Mouse (Mus musculus) lung, postnatal 10 days (tissue): ENCODE data around the gene Opn3.

Experiments
- DNase-seq: peaks from one replicate; pipeline ENCODE4 v3.0.0; 2021

Opn3 gene

DNA sequence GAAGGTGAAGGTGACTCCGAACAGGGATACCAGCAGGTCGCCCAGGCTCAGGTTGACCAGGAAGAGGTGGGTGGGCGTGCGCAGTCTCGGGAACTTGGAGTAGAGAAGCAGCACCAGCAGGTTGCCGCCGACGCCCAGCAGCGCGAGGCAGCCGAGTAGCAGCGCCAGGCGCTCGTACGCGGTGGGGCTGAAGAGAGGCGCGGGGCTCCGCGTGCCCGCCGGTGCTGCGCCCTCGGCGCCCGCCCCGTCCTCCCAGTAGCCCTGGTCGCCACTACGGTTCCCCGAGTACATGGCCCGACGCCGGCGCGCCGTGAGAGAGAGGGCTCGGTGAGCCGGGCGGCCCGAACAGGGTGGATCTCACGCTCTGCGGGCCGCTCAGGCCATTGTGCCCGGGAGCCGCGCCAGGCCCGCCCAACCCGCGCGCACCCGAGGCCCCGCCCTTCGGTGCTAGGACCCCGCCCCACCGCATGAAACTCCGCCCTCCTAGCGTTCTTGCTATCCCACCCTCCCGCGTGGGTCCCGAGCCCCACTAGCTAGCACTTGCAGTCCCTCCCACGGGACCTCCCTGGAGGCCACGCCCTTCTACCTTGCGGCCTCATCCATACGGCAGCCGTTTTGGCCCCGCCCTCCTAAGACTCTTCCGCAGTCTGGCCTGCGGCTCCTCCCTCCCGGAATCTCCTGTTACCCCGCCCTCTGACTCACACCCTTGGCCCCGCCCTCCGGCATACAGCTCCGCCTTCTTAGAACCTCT lies at the start of gene Opn3, which contains the start of gene Chml:
Gene Opn3, minus strand, starts transcription at position 531 of the 751 bp plus-strand sequence.
Gene Chml, minus strand, starts transcription at position 656 of the 751 bp plus-strand sequence.
- peak; percentile 99 for DNase-seq

DNA sequence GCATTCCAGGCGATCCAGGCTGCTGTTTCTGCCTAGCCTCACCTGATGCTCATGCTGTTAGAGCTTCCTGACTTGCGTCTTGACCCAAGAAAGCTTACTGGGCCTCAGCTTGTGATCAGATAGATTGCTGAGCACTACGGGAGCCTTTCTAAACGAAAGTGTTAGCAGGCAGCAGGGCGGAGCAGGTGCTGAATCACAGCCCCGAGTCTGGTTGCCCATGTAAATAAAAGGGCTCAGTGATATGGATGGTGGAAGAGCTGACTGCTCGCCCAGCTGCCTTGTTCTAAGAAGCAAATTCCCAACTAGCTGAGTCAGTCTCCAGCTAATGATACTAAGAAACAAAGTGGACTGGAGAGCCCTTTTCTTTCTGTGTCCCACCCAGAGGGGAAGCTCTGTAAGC lies 33.2 kb upstream of the Opn3 start:
- no peak for DNase-seq

DNA sequence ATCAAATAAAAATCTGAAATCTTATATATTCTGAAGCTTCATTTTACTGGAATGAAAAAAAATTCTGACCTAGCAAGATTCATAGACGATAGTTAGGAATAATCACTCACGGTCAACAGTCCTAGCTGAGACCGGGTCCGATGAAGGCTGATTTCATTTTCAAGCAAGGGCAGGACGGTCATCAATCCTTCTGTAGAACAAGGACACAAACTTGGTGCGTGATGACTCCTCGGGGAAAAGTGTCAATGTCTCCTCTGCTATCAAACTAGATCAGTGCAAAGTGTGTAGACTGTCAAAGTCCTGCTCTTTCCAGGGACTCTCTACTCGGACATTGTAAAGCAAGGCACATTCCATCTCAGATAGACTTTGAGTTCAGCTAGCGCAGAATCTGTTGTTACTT lies 24.3 kb upstream of the Opn3 start:
- no peak for DNase-seq

DNA sequence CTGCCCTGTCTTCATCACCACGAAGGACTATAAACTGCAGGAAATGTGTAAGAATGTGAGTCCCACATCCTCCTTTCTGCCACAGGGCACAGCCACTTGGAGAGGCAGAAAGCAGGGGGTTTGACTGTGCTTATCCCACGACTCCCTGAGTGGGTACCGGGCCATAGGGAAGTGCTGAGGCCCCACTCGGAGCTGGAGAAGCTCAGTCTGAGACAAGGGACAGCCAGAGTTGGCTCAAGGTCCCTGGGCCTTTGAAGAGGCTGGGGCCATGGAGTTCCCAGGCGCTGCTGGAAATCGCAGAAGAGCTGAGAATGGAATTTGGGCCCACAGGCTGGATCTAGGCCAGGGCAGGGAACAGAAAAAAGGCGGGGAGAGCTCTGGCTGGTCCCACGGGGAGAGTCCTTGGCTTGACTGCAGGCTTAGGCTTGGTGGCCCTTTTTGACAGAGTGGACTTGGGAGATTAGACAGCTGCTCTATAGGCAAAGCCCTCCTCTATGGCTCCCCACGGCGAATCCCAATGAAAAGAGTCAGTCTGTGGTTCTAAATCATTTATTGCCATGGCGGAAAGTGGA lies 19.8 kb upstream of the Opn3 start:
- DNase-seq, result peak; percentile 21

DNA sequence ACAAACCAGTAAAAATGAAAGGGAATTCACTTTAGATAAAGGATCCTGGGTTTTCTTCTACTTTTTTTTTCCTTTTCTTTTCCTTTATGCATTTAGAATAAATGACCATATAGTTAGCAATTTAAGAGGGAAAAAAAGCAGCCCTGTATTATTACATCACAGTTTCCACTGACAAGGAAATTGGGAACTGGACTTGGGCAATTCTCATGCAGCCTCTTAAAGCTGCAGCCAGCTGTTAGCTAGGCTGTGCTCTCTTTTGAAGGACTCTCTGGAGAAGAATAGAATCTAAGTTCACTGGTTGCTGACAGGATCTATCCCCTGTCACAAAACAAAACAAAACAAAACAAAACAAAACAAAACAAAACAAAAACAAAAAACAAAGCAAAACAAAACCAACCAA lies 15.4 kb upstream of the Opn3 start:
- DNase-seq, result peak; percentile 22

DNA sequence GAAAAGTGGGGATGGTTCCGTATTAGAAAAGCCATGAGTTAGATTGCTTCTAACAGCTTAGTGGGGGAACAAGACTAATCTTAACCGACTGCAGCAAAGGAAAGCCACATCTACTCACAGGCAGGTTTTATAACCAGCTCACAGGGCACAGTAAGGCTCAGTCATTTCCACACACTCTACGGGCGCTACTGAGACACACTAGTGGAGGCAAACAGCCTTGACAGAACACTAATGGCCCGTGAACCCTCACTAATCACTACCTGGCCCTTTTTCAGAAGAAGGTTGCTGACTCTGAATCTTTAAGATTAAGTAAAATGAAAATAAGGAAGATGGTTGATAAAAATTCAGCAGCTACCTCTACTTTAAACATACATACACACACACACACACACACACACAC lies 15.0 kb upstream of the Opn3 start:
- no peak for DNase-seq

DNA sequence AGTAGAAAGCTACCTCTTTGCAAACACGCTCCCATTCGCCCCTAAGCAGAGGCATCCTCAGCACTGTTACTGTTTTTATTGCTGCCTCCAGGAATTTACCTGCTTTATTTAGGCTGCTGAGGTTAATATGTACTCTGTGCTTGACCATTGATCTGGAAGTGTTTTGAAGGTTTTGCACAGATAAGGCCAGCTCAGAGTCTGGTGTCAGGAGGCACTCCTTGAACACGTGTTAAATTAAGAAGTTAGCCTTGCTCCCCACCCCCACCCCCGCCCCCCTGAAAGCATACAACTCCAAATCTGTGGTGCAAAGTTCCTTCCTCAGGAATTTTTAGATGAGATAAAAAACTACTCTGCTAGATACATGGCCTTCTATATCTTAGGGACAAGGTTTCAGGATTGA lies 8.6 kb upstream of the Opn3 start:
- no peak for DNase-seq

DNA sequence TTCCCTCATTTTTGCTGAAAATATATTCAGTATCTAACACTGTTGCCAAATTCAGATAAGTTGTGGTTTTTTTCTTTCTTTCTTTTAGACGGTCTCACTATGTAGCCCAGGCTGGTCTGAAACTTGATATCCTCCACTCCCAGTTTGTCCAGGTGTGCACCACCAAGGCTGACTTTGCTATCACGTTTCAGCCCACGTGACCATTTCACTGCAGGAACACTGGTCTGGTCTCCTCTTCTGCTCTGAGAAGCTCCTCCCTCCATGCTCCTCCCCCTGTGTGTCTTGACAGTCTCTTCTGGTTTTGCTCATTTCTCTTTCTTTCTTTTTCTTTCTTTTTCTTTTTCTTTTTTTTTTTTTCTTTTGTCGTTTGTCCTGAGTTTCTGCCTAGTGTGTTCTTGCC lies 7.2 kb upstream of the Opn3 start:
- DNase-seq, result peak; percentile 9

DNA sequence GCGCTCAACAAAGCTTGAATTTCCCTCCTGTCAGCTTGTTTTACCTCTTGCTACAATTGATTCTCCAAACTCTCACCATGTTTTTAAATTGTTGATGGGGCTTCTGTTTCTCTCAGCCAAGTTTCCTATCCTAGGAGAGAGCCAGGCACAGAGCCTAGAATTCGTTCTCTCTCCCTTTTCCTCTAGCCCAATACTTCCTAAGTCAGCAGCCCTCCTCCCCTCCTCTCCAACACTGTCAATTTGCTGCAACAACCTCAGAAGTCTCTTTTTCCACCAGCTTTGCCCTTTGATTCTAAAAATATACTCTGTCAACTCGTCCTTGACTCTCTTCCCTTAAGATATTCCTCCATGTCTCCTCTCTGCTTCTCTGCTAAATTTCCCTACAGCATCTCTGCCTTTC lies 6.8 kb upstream of the Opn3 start:
- DNase-seq, result no peak

DNA sequence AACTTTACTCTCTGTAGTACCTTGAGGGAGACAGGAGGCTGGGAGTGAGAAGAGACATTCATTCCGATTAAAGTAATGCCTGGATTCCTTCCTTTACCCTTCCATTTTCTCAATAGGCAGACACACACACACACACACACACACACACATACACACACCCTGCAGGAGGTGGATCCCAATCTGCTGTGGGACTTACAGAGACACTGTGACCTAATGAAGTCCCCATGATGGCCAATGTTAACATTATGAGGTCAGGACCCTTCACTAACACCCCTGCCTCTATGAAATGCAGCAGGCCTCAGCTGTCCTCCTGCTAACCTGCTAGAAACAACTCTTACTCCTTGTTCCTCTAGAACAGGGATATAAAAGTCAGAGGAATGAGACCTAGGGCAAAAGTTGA lies 5.7 kb upstream of the Opn3 start, which contains the start of gene Wdr64:
Gene Wdr64, plus strand, starts transcription at position 301 of the 400 bp plus-strand sequence.
- no peak for DNase-seq

DNA sequence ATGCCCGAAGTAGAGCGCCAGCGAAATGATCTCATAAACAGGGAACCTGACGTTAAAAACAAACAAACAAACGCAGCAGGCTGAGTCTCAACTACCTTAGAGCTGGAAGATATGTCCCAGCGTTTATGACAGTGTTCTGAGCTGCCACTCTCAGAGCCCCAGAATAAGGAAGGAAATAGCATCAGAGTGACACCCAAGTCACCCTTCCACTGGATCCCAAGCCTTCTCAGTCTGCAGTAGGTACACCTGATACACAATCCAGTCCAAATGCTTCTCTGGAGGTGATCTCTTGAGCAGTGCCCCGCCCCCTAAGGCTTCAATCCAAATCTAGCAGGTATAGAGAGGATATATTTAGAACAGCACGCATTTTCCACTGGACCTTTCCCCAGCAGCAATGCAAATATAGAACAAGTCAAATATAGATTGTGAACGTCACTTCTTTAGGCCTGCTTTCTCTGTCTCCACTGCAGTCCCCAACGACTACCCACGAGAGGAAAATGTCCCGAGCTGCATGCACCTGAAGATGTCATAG lies 919 bp upstream of the Opn3 start:
- peak; percentile 23 for DNase-seq

DNA sequence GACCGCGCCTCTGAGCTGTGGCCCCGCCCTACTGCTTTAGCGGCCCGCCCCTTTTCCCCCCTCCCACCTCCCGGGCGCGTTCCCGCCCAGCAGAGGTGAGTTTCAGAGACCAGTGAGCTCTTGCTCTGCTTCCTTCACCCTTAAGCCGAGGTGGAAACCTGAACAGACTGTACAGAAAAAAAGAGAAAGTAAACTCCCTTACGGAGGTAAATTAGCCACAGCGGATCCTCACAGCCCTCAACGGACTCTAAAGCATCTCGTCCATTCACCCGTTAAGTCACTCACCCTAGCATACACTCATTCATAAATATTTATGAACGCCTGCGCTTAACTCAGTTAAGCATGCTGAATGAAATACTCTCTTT lies 403 bp upstream of the Opn3 start:
- no peak for DNase-seq

DNA sequence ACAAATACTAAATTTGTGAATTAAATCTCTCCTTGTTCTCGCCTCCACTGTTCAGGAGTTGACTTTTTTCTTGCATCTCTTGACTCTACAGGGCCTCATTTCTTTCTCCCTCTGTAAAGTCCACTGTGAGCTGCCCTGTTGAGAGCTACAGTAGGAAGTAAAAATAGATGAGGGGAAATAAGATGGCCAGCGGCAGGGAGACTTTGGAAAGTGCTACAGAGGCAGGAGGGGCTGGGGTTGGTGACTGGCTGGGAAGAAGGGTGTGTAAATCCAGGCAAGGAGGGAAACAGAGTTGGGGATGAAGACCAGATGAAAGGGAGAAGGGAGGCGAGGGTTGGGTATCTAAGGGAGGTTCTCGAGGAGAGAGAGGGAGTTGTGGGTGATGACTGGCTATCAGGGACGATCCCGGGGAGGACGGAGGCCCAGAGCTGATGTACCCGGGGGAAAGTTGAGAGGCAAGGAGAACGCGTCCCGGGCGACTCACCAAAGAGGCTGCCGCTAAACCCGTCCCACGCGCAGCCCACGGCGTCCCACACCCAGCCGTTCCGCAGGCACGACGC lies 810 bp downstream of the Opn3 start:
- no peak for DNase-seq

DNA sequence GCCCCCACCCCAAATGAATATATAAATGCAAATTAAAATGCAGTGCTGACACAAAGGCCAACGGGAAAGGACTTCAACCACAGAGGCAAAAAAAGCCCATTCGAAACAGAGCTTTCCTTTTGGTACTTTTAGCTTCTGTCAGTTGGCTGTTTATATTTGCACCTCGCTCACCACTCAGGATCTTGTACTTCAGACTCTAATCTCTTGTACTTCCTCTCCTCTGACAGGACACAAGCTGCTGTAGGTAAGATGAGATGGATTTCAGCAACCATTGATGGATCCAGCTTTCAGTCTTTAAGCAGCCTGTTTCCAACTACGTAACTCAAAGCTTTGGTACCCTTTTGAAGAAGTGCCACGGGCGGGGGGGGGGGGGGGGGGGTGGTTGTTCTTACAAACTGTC lies 11.6 kb downstream of the Opn3 start:
- DNase-seq, result no peak

DNA sequence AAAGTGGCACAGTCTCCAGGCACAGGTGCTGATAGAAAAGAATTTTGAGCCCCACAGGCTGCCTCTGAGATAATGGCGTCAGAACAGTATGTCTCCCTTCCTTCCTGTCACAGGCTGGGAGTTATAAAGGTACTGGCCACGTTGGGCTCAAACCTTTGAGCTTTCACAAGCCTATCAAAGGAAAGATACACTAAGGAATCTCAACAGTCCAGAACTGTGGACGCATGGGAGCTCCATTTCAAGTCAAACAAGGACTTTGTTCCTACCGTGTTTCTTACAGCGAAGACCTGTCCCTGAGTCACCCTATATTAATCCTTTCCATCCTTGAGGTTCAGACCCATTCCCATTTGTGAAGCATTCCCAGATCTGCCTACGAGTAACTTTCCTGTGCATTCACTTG lies 15.1 kb downstream of the Opn3 start:
- no peak for DNase-seq

DNA sequence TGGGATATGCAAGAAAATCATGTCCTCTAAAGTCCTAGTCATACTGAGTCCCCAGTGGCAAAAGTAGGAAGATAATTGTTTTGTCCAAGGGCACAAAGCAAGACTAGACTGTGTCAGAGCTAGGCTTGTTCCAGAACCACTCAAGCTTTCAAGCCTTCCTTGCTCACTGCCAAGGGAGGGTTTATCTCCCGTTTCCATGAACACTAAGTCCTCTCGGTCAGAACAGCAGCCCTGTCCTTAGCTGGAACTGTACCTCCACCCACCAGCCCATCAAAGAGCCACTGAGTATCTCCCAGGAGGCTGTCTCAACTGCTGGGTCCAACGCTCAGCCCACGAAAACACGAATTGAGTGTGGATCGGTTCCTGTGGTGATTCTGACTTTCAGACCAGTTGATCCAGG lies 17.5 kb downstream of the Opn3 start:
- DNase-seq, result no peak

DNA sequence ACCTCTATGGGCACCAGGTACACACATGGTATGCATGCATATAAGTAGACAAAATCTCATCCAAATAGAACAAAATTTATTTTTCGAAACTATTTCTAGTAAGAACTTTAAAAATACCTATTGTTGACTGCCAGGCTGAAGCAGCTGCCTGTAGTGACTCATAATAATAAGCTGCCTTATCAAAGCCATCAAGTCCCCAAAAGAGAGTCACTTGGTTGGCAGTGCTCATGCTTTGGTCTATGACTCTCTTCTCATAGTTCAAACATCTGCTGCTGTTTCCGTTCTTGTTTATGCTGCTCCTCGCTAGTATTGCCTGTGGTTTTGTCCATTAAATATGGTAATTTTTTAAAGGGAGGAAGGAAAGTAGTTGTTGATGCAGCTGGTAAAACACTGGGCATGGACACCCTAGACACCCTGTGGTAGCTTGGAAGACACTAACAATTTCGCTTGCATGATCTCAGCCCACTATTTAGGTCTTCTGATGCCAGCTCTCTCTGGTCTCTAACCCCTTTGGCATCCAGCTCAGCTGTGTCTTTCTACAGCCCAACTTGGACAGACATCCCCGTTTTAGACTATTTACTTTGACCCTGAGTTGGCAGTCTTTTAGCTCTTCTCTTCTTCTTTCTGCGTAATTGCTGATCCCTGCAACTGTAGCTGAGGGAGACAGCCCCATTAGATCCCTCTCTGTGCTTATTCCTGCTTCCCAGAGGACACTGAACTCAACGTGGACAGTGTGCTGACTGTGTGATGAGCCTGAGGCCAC lies 18.8 kb downstream of the Opn3 start:
- DNase-seq, result no peak

DNA sequence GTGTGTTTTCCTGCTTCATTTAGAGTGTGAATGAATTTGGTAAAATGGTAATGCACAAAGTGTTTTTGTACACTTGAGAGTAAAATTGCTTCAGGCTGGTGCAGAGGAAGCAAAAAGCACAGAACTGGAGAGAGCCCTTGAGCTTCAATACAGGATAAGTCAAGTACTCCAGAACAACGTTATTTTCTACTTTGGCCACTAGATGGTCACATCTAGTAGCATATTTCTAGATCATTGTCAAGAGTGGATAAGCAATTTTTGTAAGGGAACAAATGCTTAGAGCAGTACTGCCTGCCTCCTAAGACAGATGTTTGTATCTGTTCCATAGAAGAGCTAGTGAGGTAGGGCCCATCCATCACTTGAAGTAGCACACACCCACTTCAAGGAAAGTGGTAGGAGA lies 20.9 kb downstream of the Opn3 start:
- DNase-seq, result no peak

DNA sequence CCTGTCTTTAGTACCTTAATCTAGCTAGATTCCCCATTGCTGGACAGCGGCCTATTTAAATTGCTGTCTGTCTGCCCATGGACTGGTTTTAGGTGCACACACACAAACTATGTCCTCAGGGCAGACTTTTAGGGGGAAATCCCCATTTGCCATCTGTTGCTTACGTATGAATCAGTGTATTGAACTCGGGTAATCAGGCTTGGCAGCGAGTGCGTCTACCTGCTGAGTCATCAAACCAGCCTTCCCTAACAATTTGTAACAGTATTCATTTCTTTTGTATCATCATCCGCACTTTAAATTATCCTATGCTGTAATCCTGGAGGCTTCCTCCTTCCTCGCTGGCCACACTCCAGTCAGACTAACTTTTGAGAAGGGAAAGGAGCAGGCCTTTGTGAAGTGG lies 22.5 kb downstream of the Opn3 start:
- DNase-seq, result no peak

DNA sequence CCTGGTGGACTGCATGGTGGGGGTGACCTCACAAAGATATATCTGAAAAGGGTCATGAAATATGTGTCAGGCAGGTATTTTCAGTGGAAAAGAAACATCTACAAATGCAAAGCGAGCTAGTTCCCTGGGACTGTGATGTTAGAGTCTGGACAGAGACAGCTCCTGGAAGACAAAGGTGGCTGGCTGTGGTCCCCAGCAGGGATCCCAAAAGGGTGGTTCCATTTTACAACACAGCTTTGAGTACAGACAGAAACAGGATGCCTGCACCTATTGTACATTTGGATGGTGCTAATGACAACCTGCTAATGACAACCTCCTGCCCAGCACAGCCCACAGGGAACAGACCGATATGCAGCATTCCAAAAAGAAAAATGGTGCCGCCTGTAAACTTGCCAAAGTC lies 23.1 kb downstream of the Opn3 start:
- DNase-seq, result no peak

DNA sequence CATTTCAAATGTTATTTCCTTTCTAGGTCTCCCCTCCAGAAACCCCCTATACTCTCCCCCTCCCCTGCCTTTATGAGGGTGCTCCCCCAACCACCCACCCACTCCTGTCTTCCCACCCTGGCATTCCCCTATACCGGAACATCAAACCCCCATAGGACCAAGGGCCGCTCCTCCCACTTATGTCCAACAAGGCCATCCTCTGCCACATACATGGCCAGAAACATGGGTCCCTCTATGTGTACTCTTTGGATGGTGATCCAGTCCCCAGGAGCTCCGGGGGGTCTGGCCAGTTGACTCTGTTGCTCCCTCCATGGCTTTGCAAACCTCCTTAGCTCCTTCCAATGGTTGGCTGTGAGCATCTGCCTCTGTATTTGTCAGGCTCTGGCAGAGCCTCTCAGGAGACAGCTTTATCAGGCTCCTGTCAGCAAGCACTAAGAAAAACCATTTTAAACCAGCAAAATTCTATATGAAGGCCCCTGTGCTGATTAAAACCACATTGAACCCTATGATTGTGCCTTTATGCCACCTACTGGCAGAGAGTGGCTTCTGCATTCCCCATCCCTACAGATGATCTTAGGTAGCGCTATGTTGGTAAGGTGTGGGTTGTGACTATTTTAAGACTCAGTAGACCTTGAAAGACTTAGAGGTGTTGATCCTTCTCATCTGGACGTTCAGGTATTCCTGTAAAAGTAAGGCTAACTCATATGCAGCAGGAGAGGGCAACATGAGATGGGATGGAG lies 23.7 kb downstream of the Opn3 start:
- peak; percentile 12 for DNase-seq

DNA sequence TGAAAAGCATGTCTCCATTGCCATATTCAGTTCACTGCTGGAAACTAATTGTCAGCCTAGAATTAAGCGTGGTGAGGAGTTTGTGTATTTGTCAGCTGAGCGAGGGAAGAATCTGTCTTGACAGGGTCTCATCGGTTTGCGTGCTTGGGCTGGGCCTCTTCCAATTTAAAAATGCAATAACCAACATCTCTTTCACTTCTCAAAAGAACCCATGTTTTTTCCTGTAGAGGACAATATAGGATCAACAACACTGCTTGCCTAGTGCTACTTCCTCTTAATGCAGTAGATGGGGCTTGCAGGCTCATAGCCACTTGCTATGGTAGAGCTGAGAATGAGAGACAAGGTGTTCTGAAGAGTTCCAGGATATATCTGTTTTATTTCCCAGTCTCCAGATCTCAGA lies 32.7 kb downstream of the Opn3 start:
- no peak for DNase-seq

DNA sequence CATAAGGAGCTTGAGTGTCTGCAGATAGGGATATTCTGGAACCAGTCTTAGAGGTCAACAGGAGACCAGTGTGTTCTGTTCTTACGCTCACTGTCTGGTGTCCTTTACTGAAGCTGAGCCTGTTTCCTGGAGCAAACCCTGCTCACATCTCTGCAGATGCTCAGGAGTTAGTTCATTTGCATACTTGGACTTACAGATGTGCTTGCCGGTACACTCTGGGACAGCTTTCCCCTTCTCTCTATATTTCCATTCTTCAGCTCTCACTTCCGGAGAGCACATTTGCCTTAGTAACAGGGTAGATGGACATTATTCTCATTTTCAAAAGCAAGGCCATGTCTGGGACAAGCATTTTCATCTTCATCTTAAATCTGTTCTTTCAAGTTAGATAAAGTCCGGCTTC lies 44.0 kb downstream of the Opn3 start:
- DNase-seq, result no peak
